Mouse (Mus musculus) G1E (cell line): ENCODE results near the gene Tff1.

Experiments
- CTCF ChIP-seq: IDR thresholded peaks from 2 replicates; pipeline ENCODE4 v1.5.1; 2012; ENCODE audit warnings: low read depth, low read length, inconsistent platforms, mixed read lengths
- GATA2 ChIP-seq: IDR thresholded peaks from 2 replicates; pipeline ENCODE4 v1.6.1; 2012; ENCODE audit warnings: low read depth, low read length, inconsistent platforms, borderline replicate concordance
- POLR2AphosphoS5 ChIP-seq: IDR thresholded peaks from 2 replicates; pipeline ENCODE4 v1.6.1; 2012; ENCODE audit warnings: low read depth, low read length, inconsistent platforms; ENCODE audit not compliant: insufficient replicate concordance
- TAL1 ChIP-seq: conservative IDR thresholded peaks from 2 replicates; pipeline ENCODE4 v1.6.1; 2012; ENCODE audit warnings: low read depth, low read length, inconsistent platforms, mixed read lengths

DNA sequence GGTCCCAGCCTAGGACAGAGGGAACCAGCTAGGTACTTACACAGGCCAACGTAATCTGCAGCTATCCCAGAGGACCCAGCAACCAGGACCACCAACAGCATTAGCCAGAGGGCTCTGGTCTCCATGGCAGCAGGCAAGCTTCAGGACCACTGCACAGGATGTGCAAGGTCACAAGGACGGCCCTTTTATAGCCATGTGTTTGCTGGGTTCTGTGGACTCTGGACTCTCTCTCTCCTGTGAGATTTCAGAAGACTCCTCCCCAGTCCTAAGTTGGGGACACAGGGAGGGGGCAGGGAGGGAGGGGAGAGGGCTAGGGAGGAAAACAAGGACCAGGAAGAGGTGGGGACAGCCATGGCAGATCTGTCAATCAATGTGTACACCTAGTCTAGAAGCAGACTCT lies 35.6 kb downstream of the Tff1 start, which contains the start of gene Tff3:
- no peak for TF ChIP-seq POLR2AphosphoS5
- TF ChIP-seq CTCF: no peak
- TF ChIP-seq TAL1: no peak
- TF ChIP-seq GATA2: no peak
